Mouse (Mus musculus): ENCODE data around the gene Prdm15.

Prdm15 gene

DNA sequence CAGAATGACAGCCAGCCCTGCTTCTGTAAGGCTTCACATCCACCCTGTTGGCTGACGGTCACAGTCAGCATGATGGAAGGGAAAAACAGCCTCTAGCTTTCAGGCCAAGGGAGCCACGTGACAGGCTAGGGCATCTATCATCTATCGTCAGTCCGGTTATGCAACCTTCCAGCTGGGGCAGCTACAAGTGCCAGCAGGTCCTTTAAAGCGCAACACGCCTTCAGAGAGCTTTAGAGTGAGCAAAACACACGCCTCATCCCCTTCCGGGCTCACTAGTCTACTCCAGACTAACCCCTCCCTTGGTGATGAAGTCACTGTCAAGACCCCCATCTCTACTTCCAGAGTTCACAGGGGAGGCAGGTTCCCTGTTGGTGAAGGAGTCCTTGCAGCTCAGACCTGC lies 99.8 kb downstream of the Prdm15 start:
- DNase-seq (ENCODE audit: low spot score), result no peak

DNA sequence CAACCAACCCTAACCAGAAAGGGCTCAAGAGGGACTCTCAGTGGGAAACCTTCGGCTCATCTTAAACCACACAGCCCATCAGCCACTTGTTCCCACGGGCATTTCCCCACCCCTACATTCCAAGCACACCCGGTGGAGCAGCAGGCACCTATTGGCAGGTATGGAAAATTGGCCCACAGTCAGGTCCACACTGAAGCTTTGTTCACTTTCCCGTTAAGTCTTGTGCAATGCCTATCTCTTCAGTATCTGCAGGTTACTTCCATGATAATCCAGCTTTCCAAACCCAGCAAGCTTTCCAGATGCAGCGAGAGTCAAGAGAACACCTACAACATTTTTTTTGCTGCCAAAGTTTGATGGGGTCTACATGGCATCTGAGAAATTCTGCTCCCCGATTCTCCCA lies 103.2 kb downstream of the Prdm15 start:
- DNase-seq (ENCODE audit: low spot score), result no peak

Measured in spleen, adult 12 weeks (tissue).